Mouse (Mus musculus): ENCODE measurements around the gene Ifitm6. TPM values are rescaled to one million over a fixed set of nuclear protein-coding genes. Genes with fewer than 3 reads are reported as not detected.
"Not testable (repeated sequence)": the region's sequence is repeated elsewhere in the genome, so short reads cannot be mapped to it uniquely, and the experiment has no call there.

Gene Ifitm6
- 0.73 and 0.95 TPM in 2 replicates for polyA plus RNA-seq (2015; fragmentation: Nextera tagmentation; extraction: Ambion mirVana)

- DNase-seq (ENCODE audit: low spot score): not testable (repeated sequence)
Observed at GRCm38 (mm10) chr7:141017824-141018223, at the start of gene Ifitm6. Ifitm6 (minus strand) TSS chr7:141017924.

GRCm38 (mm10) chr7:141064576-141064975 lies 46.9 kb upstream of the Ifitm6 start:
- no peak for DNase-seq (ENCODE audit: low spot score)

- DNase-seq (ENCODE audit: low spot score): peak; percentile 48
Observed at GRCm38 (mm10) chr7:141064175-141064574, 46.5 kb upstream of the Ifitm6 start.

GRCm38 (mm10) chr7:141063353-141063752 lies 45.6 kb upstream of the Ifitm6 start:
- DNase-seq (ENCODE audit: low spot score): no peak

GRCm38 (mm10) chr7:141062525-141062924 lies 44.8 kb upstream of the Ifitm6 start:
- DNase-seq (ENCODE audit: low spot score): no peak

- DNase-seq (ENCODE audit: low spot score): peak; percentile 36
Observed at GRCm38 (mm10) chr7:141061269-141061692, 43.6 kb upstream of the Ifitm6 start.

GRCm38 (mm10) chr7:141060426-141061242 lies 42.9 kb upstream of the Ifitm6 start, which contains the start of gene B4galnt4:
B4galnt4 (plus strand) TSS chr7:141061104.
- DNase-seq (ENCODE audit: low spot score): peak; percentile 63

- no peak for DNase-seq (ENCODE audit: low spot score)
Observed at GRCm38 (mm10) chr7:141059929-141060328, 42.2 kb upstream of the Ifitm6 start.

GRCm38 (mm10) chr7:141058601-141059341 lies 41.0 kb upstream of the Ifitm6 start:
- DNase-seq (ENCODE audit: low spot score): peak; percentile 77

- no peak for DNase-seq (ENCODE audit: low spot score)
Observed at GRCm38 (mm10) chr7:141057541-141057940, 39.8 kb upstream of the Ifitm6 start.

- DNase-seq (ENCODE audit: low spot score): no peak
Observed at GRCm38 (mm10) chr7:141056976-141057375, 39.3 kb upstream of the Ifitm6 start.

- DNase-seq (ENCODE audit: low spot score): no peak
Observed at GRCm38 (mm10) chr7:141055785-141056184, 38.1 kb upstream of the Ifitm6 start.

- DNase-seq (ENCODE audit: low spot score): no peak
Observed at GRCm38 (mm10) chr7:141052421-141052820, 34.7 kb upstream of the Ifitm6 start.

- no peak for DNase-seq (ENCODE audit: low spot score)
Observed at GRCm38 (mm10) chr7:141052016-141052415, 34.3 kb upstream of the Ifitm6 start.

- no peak for DNase-seq (ENCODE audit: low spot score)
Observed at GRCm38 (mm10) chr7:141051060-141051685, 33.4 kb upstream of the Ifitm6 start.

- DNase-seq (ENCODE audit: low spot score): no peak
Observed at GRCm38 (mm10) chr7:141049326-141049725, 31.6 kb upstream of the Ifitm6 start.

- peak; percentile 86 for DNase-seq (ENCODE audit: low spot score)
Observed at GRCm38 (mm10) chr7:141048226-141049218, 30.8 kb upstream of the Ifitm6 start.

- no peak for DNase-seq (ENCODE audit: low spot score)
Observed at GRCm38 (mm10) chr7:141047581-141048225, 30.0 kb upstream of the Ifitm6 start.

- no peak for DNase-seq (ENCODE audit: low spot score)
Observed at GRCm38 (mm10) chr7:141046931-141047580, 29.3 kb upstream of the Ifitm6 start.
